Mouse (Mus musculus) gonadal fat pad, adult 2 months (tissue): ENCODE measurements around the gene Gale. TPM values are rescaled to one million over a fixed set of nuclear protein-coding genes. Genes with fewer than 3 reads are reported as not detected.

Experiments
- DNase-seq: peaks from one replicate; pipeline ENCODE4 v3.0.0-alpha.2; 2012; ENCODE audit warnings: low read depth
- polyA plus RNA-seq: library from polyadenylated mRNA; depleted of rRNA; stranded (reverse); fragments of >200 nt; gene quantifications from 2 replicates; pipeline ENCODE4 v1.2.3, GENCODE M21; 2012; rRNA removed

The Gale gene
- polyA plus RNA-seq, 1 experiment, result 68.5 TPM

- no peak for DNase-seq
These were observed 52.6 kb downstream of the Gale start for GRCm38 (mm10) chr4:136016059-136016602.

Other genes with a start within 250 kb of the Gale start
- 0.57 and 0.96 TPM in 2 replicates for gene Il22ra1, start 235.6 kb upstream of the Gale start, polyA plus RNA-seq
- 0.67 and 1.1 TPM in 2 replicates for gene Myom3, start 204.0 kb upstream of the Gale start, polyA plus RNA-seq
- gene Srsf10, start 108.0 kb upstream of the Gale start, polyA plus RNA-seq, result 61.3 and 69.8 TPM in 2 replicates
- 32.1 and 37.5 TPM in 2 replicates for gene Pnrc2, start 89.9 kb upstream of the Gale start, polyA plus RNA-seq
- 1.4 and 1.7 TPM in 2 replicates for gene Cnr2, start 68.3 kb upstream of the Gale start, polyA plus RNA-seq
- 111 and 134 TPM in 2 replicates for gene Fuca1, start 43.0 kb upstream of the Gale start, polyA plus RNA-seq
- gene Hmgcl, start 17.3 kb upstream of the Gale start, polyA plus RNA-seq, result 50.5 and 52.5 TPM in 2 replicates
- 61.8 and 75.3 TPM in 2 replicates for gene Lypla2, start 8.9 kb downstream of the Gale start, polyA plus RNA-seq
- 44.7 and 48.6 TPM in 2 replicates for gene Pithd1, start 23.5 kb downstream of the Gale start, polyA plus RNA-seq
- 16.0 and 17.9 TPM in 2 replicates for gene Eloa, start 58.0 kb downstream of the Gale start, polyA plus RNA-seq
- gene Rpl11, start 89.7 kb downstream of the Gale start, polyA plus RNA-seq, result 410 and 531 TPM in 2 replicates
- 113 and 205 TPM in 2 replicates for gene Id3, start 179.8 kb downstream of the Gale start, polyA plus RNA-seq
- 2.0 and 2.4 TPM in 2 replicates for gene E2f2, start 208.7 kb downstream of the Gale start, polyA plus RNA-seq
- gene Asap3, start 242.6 kb downstream of the Gale start, polyA plus RNA-seq, result 5.6 and 6.2 TPM in 2 replicates